Mouse (Mus musculus) neural tube, embryonic 11.5 days (tissue): Measurements from ENCODE around the gene March7. TPM values are rescaled to one million over a fixed set of nuclear protein-coding genes. Genes with fewer than 3 reads are reported as not detected.

Experiments used
- ATAC-seq: fragments of 200-750 bp; cut with Nextera tagmentation; 2 replicates; pipeline ENCODE4 v1.8.0; 2017; ENCODE audit warnings: moderate number of reproducible peaks, mild to moderate bottlenecking, moderate TSS enrichment, moderate library complexity; ENCODE audit not compliant: insufficient read depth, low FRiP score, low TSS enrichment
- DNase-seq: peaks from one replicate; pipeline ENCODE4 v3.0.0-alpha.2; 2015; ENCODE audit warnings: low spot score
- H3K27ac ChIP-seq: fragments of 300-500 bp; sonication (generic); 2 replicates; pipeline ENCODE4 v1.5.1; 2014; ENCODE audit warnings: low read depth, mild to moderate bottlenecking, low read length
- H3K27me3 ChIP-seq: fragments of 300-500 bp; sonication (generic); 2 replicates; pipeline ENCODE4 v1.6.1; 2014; ENCODE audit warnings: mild to moderate bottlenecking, low read length, mixed read lengths; ENCODE audit not compliant: control insufficient read depth, insufficient read depth
- H3K36me3 ChIP-seq: fragments of 300-500 bp; sonication (generic); 2 replicates; pipeline ENCODE4 v1.6.1; 2014; ENCODE audit warnings: mild to moderate bottlenecking, low read length, moderate library complexity, mixed read lengths; ENCODE audit not compliant: control insufficient read depth, insufficient read depth
- H3K4me1 ChIP-seq: fragments of 300-500 bp; sonication (generic); 2 replicates; pipeline ENCODE4 v1.6.1; 2014; ENCODE audit warnings: low read length, mixed read lengths; ENCODE audit not compliant: control insufficient read depth, insufficient read depth
- H3K4me2 ChIP-seq: fragments of 300-500 bp; sonication (generic); 2 replicates; pipeline ENCODE4 v1.6.1; 2014; ENCODE audit warnings: low read depth, mild to moderate bottlenecking, moderate library complexity
- H3K4me3 ChIP-seq: fragments of 300-500 bp; sonication (generic); 2 replicates; pipeline ENCODE4 v1.5.1; 2014; ENCODE audit warnings: low read depth, low read length
- H3K9ac ChIP-seq: fragments of 300-500 bp; sonication (generic); 2 replicates; pipeline ENCODE4 v1.6.1; 2014; ENCODE audit warnings: mild to moderate bottlenecking, low read length
- H3K9me3 ChIP-seq: fragments of 300-500 bp; sonication (generic); 2 replicates; pipeline ENCODE4 v1.6.1; 2016; ENCODE audit warnings: low read length; ENCODE audit not compliant: control insufficient read depth
- WGBS: fragments of 180-500 bp; shearing (Covaris S2); extraction: QIAGEN DNeasy Blood & Tissue Kit; methylation state at CpG from one replicate; pipeline ENCODE4 v1.1.7; 2014; 5-methylcytosine and 5-hydroxymethylcytosine counted together
- polyA plus RNA-seq: library from polyadenylated mRNA; unstranded; fragments of >200 nt; fragmentation: Nextera tagmentation; extraction: Ambion mirVana; gene quantifications from 2 replicates; pipeline ENCODE4 v1.2.1, GENCODE M21; 2014

Gene March7
- polyA plus RNA-seq, 1 experiment from 2014 or later = 74.6 TPM

GRCm38 (mm10) chr2:60284467-60284821 is 74.8 kb downstream of the March7 start, which contains the start of gene Cd302:
Gene Cd302, minus strand, starts transcription at chr2:60284488.
- Histone ChIP-seq H3K4me2 (peak within 1 kb of the TSS; percentile 91), H3K36me3 (no peaks in the 10 kb centered on the region), H3K4me1 (no peaks in the 10 kb centered on the region; the same call in none of the 2 replicates), H3K9me3 (no peaks in the 10 kb centered on the region), H3K4me3 (peak within 1 kb of the TSS; percentile 41), H3K27ac (no peak within 1 kb of the TSS), H3K9ac (peak within 1 kb of the TSS; percentile 53), H3K27me3 (0 out of 2 replicates have a peak, but pooled peaks cover 2% of the 10 kb centered on the region)
- DNase-seq (no peak), ATAC-seq (no peak)
- 63% methylated on average over 4 of the region's 4 CpGs for WGBS

DNA sequence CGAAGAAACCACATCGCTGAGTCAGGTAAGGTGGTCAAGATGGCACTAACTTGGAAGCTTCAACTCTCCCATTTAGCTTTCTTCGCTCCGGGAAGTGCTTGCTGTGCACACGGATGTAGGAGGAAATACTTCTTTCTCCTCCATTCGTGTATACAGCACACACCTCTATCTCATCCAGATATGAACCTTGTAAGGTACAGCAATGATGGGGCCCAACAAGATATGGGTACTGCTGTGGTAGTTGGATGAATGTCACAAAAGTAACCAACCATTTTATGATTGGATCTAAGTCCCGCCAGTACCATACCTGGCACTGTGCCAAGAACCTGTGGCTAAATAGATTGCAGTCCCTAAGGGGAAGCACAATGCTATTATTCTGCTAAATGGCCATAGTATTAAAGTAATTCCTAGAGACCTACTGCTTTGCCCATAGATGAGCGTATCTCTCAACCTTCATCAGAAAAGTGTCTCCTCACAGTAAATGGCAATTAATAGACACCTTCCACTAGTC is 75.5 kb downstream of the March7 start:
- 0 out of 2 replicates have a peak, but pooled peaks cover 2% of the 10 kb centered on the region for H3K27me3 ChIP-seq
- H3K27ac ChIP-seq = no peak overlapping the region
- H3K4me2 ChIP-seq = no peak overlapping the region
- ATAC-seq = no peak
- H3K4me3 ChIP-seq = no peak overlapping the region
- H3K36me3 ChIP-seq = no peaks in the 10 kb centered on the region
- no peaks in the 10 kb centered on the region for H3K9me3 ChIP-seq
- H3K9ac ChIP-seq = no peak overlapping the region
- no peaks in the 10 kb centered on the region; the same call in none of the 2 replicates for H3K4me1 ChIP-seq
- DNase-seq = no peak
- WGBS = 95% methylated on average over 8 of the region's 8 CpGs

GRCm38 (mm10) chr2:60288606-60289005 is 78.9 kb downstream of the March7 start:
- Histone ChIP-seq H3K27me3 (0 out of 2 replicates have a peak, but pooled peaks cover 2% of the 10 kb centered on the region), H3K27ac (no peak overlapping the region), H3K4me3 (no peak overlapping the region), H3K4me1 (no peaks in the 10 kb centered on the region; the same call in none of the 2 replicates), H3K4me2 (no peak overlapping the region), H3K9me3 (no peaks in the 10 kb centered on the region), H3K9ac (no peak overlapping the region), H3K36me3 (no peaks in the 10 kb centered on the region)
- ATAC-seq = no peak
- 82% methylated on average over 4 of the region's 4 CpGs for WGBS
- no peak for DNase-seq

GRCm38 (mm10) chr2:60289451-60289850 is 79.8 kb downstream of the March7 start:
- Histone ChIP-seq H3K36me3 (no peaks in the 10 kb centered on the region), H3K4me3 (no peak overlapping the region), H3K9ac (no peak overlapping the region), H3K27ac (no peak overlapping the region), H3K4me1 (no peaks in the 10 kb centered on the region), H3K27me3 (0 out of 2 replicates have a peak, but pooled peaks cover under 1% of the 10 kb centered on the region), H3K4me2 (no peak overlapping the region), H3K9me3 (no peaks in the 10 kb centered on the region)
- WGBS = 95% methylated on average over 1 of the region's 1 CpGs
- DNase-seq (no peak), ATAC-seq (no peak)

DNA sequence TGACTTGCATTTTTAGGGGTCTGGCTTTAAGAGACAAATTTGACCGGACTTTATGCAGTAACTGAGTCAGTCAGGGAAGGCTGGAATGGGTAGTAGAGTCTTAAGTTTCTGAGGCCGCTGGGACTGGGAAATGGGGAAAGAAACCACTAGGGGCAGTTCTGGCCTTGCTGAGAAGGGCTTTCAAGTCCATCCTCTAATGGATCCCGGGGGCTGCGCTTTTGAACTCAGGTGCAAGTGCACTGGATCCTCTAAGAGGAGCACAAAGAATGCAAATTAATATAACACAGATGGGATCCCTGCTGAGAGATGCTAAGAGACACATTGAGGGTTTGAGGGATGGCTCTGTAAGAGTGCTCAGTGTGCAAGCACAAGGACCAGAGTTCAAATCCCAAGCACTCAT is 81.7 kb downstream of the March7 start:
- Histone ChIP-seq H3K9me3 (no peaks in the 10 kb centered on the region), H3K36me3 (no peaks in the 10 kb centered on the region), H3K27ac (no peak overlapping the region), H3K4me3 (no peak overlapping the region), H3K4me1 (no peaks in the 10 kb centered on the region), H3K9ac (no peak overlapping the region), H3K27me3 (no peaks in the 10 kb centered on the region), H3K4me2 (no peak overlapping the region)
- no peak for DNase-seq
- 83% methylated on average over 4 of the region's 4 CpGs for WGBS
- no peak for ATAC-seq

- Histone ChIP-seq H3K4me2 (no peak overlapping the region), H3K4me1 (no peaks in the 10 kb centered on the region), H3K36me3 (no peaks in the 10 kb centered on the region), H3K27me3 (no peaks in the 10 kb centered on the region), H3K9ac (no peak overlapping the region), H3K4me3 (no peak overlapping the region), H3K9me3 (no peaks in the 10 kb centered on the region), H3K27ac (no peak overlapping the region)
- WGBS = 69% methylated on average over 3 of the region's 3 CpGs
- no peak for ATAC-seq
- DNase-seq = no peak
Observed at GRCm38 (mm10) chr2:60298266-60298665, 88.6 kb downstream of the March7 start.

- 97% methylated on average over 2 of the region's 2 CpGs for WGBS
Observed at GRCm38 (mm10) chr2:60299323-60299722, 89.6 kb downstream of the March7 start.

More at GRCm38 (mm10) chr2:60299323-60299722, 89.6 kb downstream of the March7 start:
- H3K4me3 ChIP-seq = no peak overlapping the region
- no peaks in the 10 kb centered on the region for H3K4me1 ChIP-seq
- no peaks in the 10 kb centered on the region for H3K36me3 ChIP-seq
- ATAC-seq (no peak), DNase-seq (no peak)
- H3K9me3 ChIP-seq = no peaks in the 10 kb centered on the region
- H3K4me2 ChIP-seq = no peak overlapping the region
- H3K27ac ChIP-seq = no peak overlapping the region
- H3K9ac ChIP-seq = no peak overlapping the region
- H3K27me3 ChIP-seq = no peaks in the 10 kb centered on the region

Other genes starting within 250 kb of the March7 start
- gene Baz2b, start within 50 bp of the March7 start, polyA plus RNA-seq = 61.8 and 71.0 TPM in 2 replicates
- gene Cd302, start 74.6 kb downstream of the March7 start, polyA plus RNA-seq = 15.2 and 16.9 TPM in 2 replicates
- 2.1 and 2.6 TPM in 2 replicates for gene Ly75, start 173.4 kb downstream of the March7 start, polyA plus RNA-seq